Mouse (Mus musculus) erythroblast, embryonic 14.5 days (primary cell): ENCODE measurements around the gene Syn1. TPM values are rescaled to one million over a fixed set of nuclear protein-coding genes. Genes with fewer than 3 reads are reported as not detected.

Source experiments
- H3K27me3 ChIP-seq: 2 replicates; pipeline ENCODE4 v1.6.1; 2012; ENCODE audit warnings: inconsistent platforms; ENCODE audit not compliant: control insufficient read depth
- H3K36me3 ChIP-seq: 2 replicates; pipeline ENCODE4 v1.6.1; 2012; ENCODE audit warnings: mild to moderate bottlenecking, inconsistent platforms; ENCODE audit not compliant: control insufficient read depth
- H3K4me1 ChIP-seq: 2 replicates; pipeline ENCODE4 v1.6.1; 2012; ENCODE audit warnings: inconsistent platforms; ENCODE audit not compliant: control insufficient read depth
- H3K4me3 ChIP-seq: replicated peaks from 2 replicates; pipeline ENCODE3; 2012; ENCODE audit warnings: moderate library complexity, mild to moderate bottlenecking, inconsistent platforms
- H3K9me3 ChIP-seq: 2 replicates; pipeline ENCODE4 v1.6.1; 2012; ENCODE audit warnings: low read length, inconsistent platforms, mixed read lengths; ENCODE audit not compliant: control insufficient read depth
- GATA1 ChIP-seq: IDR thresholded peaks from 2 replicates; pipeline ENCODE4 v1.6.1; 2012; ENCODE audit warnings: low read length, inconsistent platforms, mixed read lengths
- TAL1 ChIP-seq: IDR thresholded peaks from 3 replicates; pipeline ENCODE4 v1.6.1; 2012; ENCODE audit warnings: low read length, inconsistent platforms, mixed read lengths
- polyA plus RNA-seq: library from polyadenylated mRNA; stranded (reverse); fragments of >175 nt; gene quantifications from 2 replicates; pipeline ENCODE4 v1.2.3, GENCODE M21; 2012

Syn1 gene
- polyA plus RNA-seq, 1 experiment, result not detected

DNA sequence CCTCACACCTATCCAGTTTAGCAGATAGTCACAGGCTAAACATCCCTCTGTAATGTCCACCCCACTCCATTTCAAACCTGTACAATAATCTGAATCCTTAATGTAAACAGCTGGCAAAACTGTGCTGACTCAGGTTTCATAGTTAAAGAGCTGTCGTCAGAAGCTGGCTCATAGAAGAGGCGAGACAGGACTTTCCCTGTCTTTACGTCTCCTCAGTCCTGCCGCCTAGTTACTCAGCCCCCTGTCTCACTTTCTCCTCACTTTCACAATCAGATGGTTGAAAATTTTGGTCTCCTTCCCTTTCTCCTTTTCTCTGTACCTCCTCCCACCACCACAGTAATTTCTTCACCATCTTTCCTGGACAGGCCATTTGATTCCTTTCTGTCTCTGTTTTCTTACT lies 52.7 kb downstream of the Syn1 start:
- no peaks in the 10 kb centered on the region for H3K4me1 ChIP-seq
- H3K4me3 ChIP-seq, result no peak overlapping the region
- no peaks in the 10 kb centered on the region for H3K36me3 ChIP-seq
- TF ChIP-seq TAL1, result no peak
- no peak for TF ChIP-seq GATA1
- no peaks in the 10 kb centered on the region for H3K9me3 ChIP-seq
- H3K27me3 ChIP-seq, result peaks cover 15% of the 10 kb centered on the region

DNA sequence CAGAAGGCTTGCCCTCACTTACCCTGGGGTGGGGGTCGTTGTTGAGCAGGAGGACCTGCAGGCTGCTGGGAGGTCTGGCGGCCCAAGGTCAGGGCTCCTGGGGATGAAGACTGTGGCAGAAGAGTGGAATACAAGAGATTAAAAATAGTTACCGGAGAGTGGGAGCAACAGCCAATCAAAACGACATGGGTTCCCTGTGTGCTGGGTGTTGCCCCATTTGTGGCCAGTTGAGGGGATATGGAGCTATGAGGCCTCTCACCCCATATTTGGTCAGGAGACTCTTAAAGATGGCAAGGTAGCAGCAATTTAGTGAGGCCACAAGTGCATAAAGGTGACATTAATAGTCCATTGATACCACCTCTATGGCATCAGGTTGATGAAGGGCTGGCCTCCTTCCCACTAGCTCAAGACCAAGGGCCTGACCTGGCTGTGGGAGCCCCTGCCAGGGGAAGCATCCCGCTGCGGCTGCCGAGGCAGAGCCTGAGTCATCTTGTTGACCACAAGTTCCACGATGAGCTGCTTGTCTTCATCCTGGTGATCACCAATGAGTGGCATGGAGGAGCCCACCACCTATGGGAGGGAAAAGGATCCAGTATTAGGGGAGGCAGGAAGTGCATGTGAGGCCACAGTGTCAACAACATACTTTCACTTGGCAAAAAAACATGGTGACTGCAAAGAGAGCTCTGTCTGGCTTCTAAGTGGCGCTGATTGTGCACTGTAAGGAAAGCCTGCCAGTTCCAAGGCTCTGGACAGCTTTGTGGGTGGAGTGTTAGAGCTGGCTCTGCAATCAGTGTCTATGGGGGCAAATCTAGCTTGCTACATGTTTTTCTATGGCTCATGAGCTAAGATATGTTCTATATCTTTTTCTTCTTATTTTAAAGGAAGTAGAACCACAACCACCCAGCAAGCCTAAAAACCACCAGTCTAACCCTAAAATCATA lies 57.4 kb downstream of the Syn1 start:
- no peak for TF ChIP-seq TAL1
- TF ChIP-seq GATA1, result no peak
- no peaks in the 10 kb centered on the region for H3K27me3 ChIP-seq
- H3K4me3 ChIP-seq, result no peak overlapping the region
- H3K9me3 ChIP-seq, result no peaks in the 10 kb centered on the region
- H3K4me1 ChIP-seq, result no peaks in the 10 kb centered on the region; the same call in 1 of the 2 replicates
- peaks cover 8% of the 10 kb centered on the region for H3K36me3 ChIP-seq

DNA sequence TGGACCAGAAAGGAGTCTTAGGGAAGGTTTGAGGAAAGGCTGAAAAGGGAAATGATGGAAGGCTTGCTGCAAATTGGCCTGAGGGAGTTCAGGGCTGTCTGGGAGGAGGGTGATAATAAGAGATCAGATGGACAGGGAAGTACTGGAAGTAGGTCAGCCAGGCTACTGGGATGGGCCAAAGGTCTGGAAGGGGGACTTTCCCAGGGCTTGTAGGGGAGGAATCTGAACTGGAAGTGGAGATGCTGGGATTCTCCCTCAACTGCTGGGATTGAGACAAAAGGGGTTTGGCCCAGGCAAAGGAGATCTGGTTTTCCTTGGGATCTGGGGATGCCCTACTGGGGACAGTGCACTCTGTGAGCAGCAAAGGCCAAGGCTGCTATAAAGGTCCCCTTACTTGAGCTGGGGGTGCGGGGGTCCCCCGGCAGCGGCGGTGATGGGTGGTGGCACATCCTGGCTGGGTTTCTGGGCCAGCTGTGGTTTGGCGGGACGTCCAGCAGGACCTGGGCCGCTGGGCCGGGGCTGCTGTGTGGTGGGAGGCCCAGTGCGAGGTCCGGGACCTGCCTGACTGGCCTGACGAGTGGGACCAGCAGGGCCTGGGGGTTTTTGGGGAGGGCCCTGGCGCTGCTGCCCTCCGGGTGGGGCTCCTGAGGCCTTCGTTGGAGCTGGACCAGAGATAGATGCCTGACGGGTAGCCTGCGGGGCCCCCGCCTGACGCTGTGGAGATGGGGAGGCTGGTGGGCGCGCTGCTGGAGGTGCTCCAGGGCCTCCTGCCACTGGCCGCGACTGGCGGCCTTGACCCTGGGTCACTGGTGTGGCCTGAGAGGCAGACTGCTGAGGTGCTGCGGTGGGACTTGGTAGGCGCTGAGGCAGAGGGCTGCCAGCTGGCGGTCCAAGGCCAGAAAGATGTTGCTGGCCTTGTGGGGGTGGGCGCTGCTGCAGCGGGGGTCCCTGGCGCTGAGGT lies 58.4 kb downstream of the Syn1 start:
- Histone ChIP-seq H3K27me3 (no peaks in the 10 kb centered on the region), H3K4me3 (no peak overlapping the region), H3K4me1 (no peaks in the 10 kb centered on the region; the same call in 1 of the 2 replicates), H3K9me3 (0 out of 2 replicates have a peak, but pooled peaks cover 2% of the 10 kb centered on the region), H3K36me3 (peaks cover 19% of the 10 kb centered on the region)
- TF ChIP-seq TAL1 (no peak), GATA1 (no peak)

DNA sequence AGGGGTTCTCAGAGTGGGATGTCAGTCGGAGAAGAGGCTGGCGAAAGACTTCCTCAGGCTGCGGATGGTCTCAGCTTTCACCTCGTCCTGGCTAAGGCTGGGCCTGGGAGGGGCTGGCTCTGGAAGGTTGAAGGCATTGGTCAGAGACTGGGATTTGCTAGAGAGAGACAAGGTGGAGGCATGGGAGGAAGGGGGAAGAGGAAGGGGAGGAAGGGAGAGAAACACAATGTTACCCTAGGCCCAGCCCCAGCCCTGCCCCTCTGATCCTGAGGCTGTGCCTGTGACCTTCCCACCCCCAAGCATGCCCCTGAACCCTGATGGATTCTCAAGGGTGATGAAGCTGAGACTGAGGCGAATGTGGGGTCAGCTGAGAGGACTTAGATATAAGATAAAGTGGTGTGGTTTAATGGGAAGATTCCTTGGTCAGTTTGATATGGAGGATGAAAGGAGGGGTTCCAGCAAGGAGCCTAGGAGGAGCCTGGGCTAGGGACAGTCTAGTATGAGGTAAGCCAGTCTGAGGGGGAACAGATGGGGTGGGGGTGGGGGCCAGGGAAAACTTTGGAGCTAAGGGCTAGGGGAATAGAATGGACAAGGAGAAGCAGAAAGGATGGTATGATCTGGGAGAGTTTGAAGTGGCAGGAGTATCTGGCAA lies 59.2 kb downstream of the Syn1 start:
- Histone ChIP-seq H3K27me3 (no peaks in the 10 kb centered on the region), H3K4me1 (no peaks in the 10 kb centered on the region; the same call in 1 of the 2 replicates), H3K4me3 (no peak overlapping the region), H3K36me3 (peaks cover 24% of the 10 kb centered on the region), H3K9me3 (0 out of 2 replicates have a peak, but pooled peaks cover 2% of the 10 kb centered on the region)
- no peak for TF ChIP-seq TAL1
- no peak for TF ChIP-seq GATA1

DNA sequence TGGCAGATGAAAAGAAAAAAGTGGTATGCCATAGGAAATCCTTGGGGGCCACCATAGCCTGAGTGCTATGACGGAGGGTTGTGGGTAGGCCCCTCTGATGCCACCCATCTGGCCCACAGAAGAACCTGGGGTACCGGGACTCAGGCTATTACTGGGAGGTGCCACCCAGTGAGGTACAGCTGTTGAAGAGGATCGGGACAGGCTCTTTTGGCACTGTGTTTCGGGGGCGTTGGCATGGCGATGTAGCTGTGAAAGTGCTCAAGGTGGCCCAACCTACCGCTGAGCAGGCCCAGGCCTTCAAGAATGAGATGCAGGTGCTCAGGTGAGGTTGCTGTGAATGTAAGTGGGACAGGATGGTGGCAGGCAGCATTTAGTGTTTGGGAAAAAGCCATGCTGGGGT lies 67.0 kb downstream of the Syn1 start:
- no peaks in the 10 kb centered on the region for H3K27me3 ChIP-seq
- TF ChIP-seq GATA1 (no peak), TAL1 (no peak)
- H3K9me3 ChIP-seq, result 0 out of 2 replicates have a peak, but pooled peaks cover 2% of the 10 kb centered on the region
- H3K36me3 ChIP-seq, result peaks cover 70% of the 10 kb centered on the region
- H3K4me1 ChIP-seq, result peaks cover 15% of the 10 kb centered on the region
- H3K4me3 ChIP-seq, result no peak overlapping the region

DNA sequence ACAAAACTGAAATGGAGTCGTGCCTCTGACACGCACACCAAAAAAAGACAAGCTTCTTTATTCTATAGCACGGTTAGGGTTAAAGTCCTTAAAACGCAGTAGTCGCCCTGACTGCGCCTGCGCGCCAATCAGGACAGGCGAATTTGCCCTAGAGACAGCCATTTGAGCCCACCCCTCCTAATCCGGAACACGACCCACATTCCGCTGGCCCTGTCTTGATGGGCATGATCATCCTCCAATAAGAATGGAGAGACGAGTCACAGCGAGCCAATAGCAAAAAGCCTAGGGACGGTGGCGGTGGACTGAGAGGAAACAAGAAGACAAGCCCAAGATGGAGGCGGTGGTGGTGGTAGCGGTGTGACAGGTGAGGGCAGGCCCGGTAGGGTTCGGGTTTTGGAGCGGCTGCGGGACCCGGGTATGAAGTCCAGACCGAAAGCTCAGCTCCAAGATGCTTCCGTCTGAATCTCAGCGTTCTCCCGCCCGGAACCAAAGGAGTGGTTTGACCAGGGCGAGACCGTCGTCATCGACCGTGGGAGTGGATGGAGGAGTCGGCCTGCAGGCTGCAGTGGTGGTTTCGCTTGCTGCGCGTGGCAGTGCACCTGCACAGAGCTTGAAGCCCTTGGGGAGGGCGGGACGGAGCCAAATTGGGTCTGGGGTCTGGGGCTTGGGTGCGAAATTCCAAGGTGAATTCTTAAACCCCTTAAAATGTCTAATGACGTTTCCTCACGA lies 72.4 kb downstream of the Syn1 start:
- H3K4me3 ChIP-seq, result peak overlapping the region; percentile 86
- peaks cover 31% of the 10 kb centered on the region for H3K36me3 ChIP-seq
- no peak for TF ChIP-seq GATA1
- no peak for TF ChIP-seq TAL1
- peaks cover 21% of the 10 kb centered on the region for H3K4me1 ChIP-seq
- no peaks in the 10 kb centered on the region for H3K27me3 ChIP-seq
- no peaks in the 10 kb centered on the region; the same call in 1 of the 2 replicates for H3K9me3 ChIP-seq

DNA sequence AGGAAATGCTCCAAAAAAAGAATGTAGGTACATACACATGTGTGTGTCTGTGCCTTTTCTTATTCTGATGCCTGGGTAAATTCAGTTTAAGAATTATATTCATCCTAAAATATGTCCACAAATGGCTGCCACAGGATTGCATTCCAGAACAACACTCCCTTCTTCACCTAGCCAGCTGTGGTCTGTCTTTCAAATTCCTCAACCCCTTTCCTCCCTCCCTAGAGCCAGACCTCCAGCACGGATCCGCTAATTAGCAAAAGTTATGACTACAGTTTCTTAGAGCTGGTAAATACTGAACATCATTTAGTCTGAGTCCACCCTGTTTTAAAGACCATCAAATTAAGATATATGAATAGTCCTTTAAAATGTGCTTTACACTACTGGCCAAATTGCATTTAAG lies 73.0 kb downstream of the Syn1 start:
- TF ChIP-seq TAL1, result no peak
- TF ChIP-seq GATA1, result no peak
- Histone ChIP-seq H3K4me3 (peak overlapping the region; percentile 86), H3K9me3 (no peaks in the 10 kb centered on the region; the same call in 1 of the 2 replicates), H3K4me1 (peaks cover 21% of the 10 kb centered on the region), H3K36me3 (peaks cover 25% of the 10 kb centered on the region), H3K27me3 (no peaks in the 10 kb centered on the region)

DNA sequence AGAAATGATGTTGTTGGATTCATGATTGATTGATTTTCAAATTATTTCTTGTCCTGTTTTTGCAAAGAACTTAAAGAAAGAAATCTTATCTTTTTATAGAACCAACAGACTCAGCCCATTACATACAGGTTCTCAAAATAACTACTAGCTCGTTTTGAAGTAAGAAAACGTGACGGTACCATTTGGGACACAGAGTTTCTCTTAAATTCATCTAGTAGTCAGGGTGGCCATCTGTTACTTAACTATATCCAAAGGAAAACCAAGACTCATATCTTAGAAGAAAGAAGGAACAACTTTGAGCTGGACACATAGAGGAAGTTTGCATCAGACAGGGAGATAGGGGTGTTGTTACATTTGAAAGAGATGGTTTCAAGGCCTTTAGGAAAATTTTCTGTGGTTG lies 73.6 kb downstream of the Syn1 start:
- H3K9me3 ChIP-seq, result no peaks in the 10 kb centered on the region; the same call in 1 of the 2 replicates
- H3K4me3 ChIP-seq, result no peak overlapping the region
- no peak for TF ChIP-seq TAL1
- TF ChIP-seq GATA1, result no peak
- H3K36me3 ChIP-seq, result peaks cover 24% of the 10 kb centered on the region
- H3K4me1 ChIP-seq, result peaks cover 21% of the 10 kb centered on the region
- no peaks in the 10 kb centered on the region for H3K27me3 ChIP-seq
